Mouse (Mus musculus): ENCODE measurements around the gene Terf2.

Gene Terf2

GRCm38 (mm10) chr8:107096366-107097036 is at the start of gene Terf2:
Gene Terf2, minus strand, starts transcription at chr8:107096547.
- peak; percentile 77 to 82 for DNase-seq (ENCODE audit: low read depth in 1 of 2, low spot score in 2 of 2)

- no peak for DNase-seq (ENCODE audit: low read depth in 1 of 2, low spot score in 2 of 2)
Measured at GRCm38 (mm10) chr8:107143501-107143900, 47.2 kb upstream of the Terf2 start.

- no peak for DNase-seq (ENCODE audit: low read depth in 1 of 2, low spot score in 2 of 2)
Measured at GRCm38 (mm10) chr8:107142539-107142938, 46.2 kb upstream of the Terf2 start.

GRCm38 (mm10) chr8:107139704-107140470 is 43.5 kb upstream of the Terf2 start:
- no peak for DNase-seq (ENCODE audit: low read depth in 1 of 2, low spot score in 2 of 2)

GRCm38 (mm10) chr8:107138338-107138737 is 42.0 kb upstream of the Terf2 start:
- no peak for DNase-seq (ENCODE audit: low read depth in 1 of 2, low spot score in 2 of 2)

GRCm38 (mm10) chr8:107137591-107137990 is 41.2 kb upstream of the Terf2 start:
- no peak for DNase-seq (ENCODE audit: low read depth in 1 of 2, low spot score in 2 of 2)

- no peak for DNase-seq (ENCODE audit: low read depth in 1 of 2, low spot score in 2 of 2)
Measured at GRCm38 (mm10) chr8:107136003-107136612, 39.8 kb upstream of the Terf2 start.

GRCm38 (mm10) chr8:107133881-107134280 is 37.5 kb upstream of the Terf2 start:
- no peak for DNase-seq (ENCODE audit: low read depth in 1 of 2, low spot score in 2 of 2)

GRCm38 (mm10) chr8:107132581-107133491 is 36.5 kb upstream of the Terf2 start:
- DNase-seq (ENCODE audit: low read depth in 1 of 2, low spot score in 2 of 2): no peak

GRCm38 (mm10) chr8:107130028-107130427 is 33.7 kb upstream of the Terf2 start:
- no peak for DNase-seq (ENCODE audit: low read depth in 1 of 2, low spot score in 2 of 2)

GRCm38 (mm10) chr8:107129171-107130025 is 33.1 kb upstream of the Terf2 start:
- no peak for DNase-seq (ENCODE audit: low read depth in 1 of 2, low spot score in 2 of 2)

- DNase-seq (ENCODE audit: low read depth in 1 of 2, low spot score in 2 of 2): no peak
Measured at GRCm38 (mm10) chr8:107124343-107124742, 28.0 kb upstream of the Terf2 start.

- DNase-seq (ENCODE audit: low read depth in 1 of 2, low spot score in 2 of 2): no peak
Measured at GRCm38 (mm10) chr8:107123063-107123614, 26.8 kb upstream of the Terf2 start.

- DNase-seq (ENCODE audit: low read depth in 1 of 2, low spot score in 2 of 2): no peak
Measured at GRCm38 (mm10) chr8:107121681-107122291, 25.4 kb upstream of the Terf2 start.

- DNase-seq (ENCODE audit: low read depth in 1 of 2, low spot score in 2 of 2): no peak
Measured at GRCm38 (mm10) chr8:107120806-107121205, 24.5 kb upstream of the Terf2 start.

- no peak for DNase-seq (ENCODE audit: low read depth in 1 of 2, low spot score in 2 of 2)
Measured at GRCm38 (mm10) chr8:107119412-107119811, 23.1 kb upstream of the Terf2 start.

- no peak for DNase-seq (ENCODE audit: low read depth in 1 of 2, low spot score in 2 of 2)
Measured at GRCm38 (mm10) chr8:107118803-107119233, 22.5 kb upstream of the Terf2 start.

GRCm38 (mm10) chr8:107117019-107117418 is 20.7 kb upstream of the Terf2 start:
- no peak for DNase-seq (ENCODE audit: low read depth in 1 of 2, low spot score in 2 of 2)

- DNase-seq (ENCODE audit: low read depth in 1 of 2, low spot score in 2 of 2): peak in 1 of 2 experiments; percentile 40
Measured at GRCm38 (mm10) chr8:107116023-107116422, 19.7 kb upstream of the Terf2 start.

- no peak for DNase-seq (ENCODE audit: low read depth in 1 of 2, low spot score in 2 of 2)
Measured at GRCm38 (mm10) chr8:107115008-107115320, 18.6 kb upstream of the Terf2 start.

Data from monocyte, adult 2 months (primary cell).